Mouse (Mus musculus) limb, embryonic 13.5 days (tissue): ENCODE results near the gene Gm49353. TPM values are rescaled to one million over a fixed set of nuclear protein-coding genes. Genes with fewer than 3 reads are reported as not detected.

Experiments used
- ATAC-seq: fragments of 200-750 bp; cut with Nextera tagmentation; 2 replicates; pipeline ENCODE4 v1.8.0; 2017; ENCODE audit warnings: low read depth, moderate number of reproducible peaks, moderate TSS enrichment; ENCODE audit not compliant: low FRiP score
- H3K27ac ChIP-seq: fragments of 300-500 bp; sonication (generic); 2 replicates; pipeline ENCODE4 v1.5.1; 2015; ENCODE audit warnings: inconsistent platforms, mild to moderate bottlenecking, moderate library complexity
- H3K27me3 ChIP-seq: fragments of 300-500 bp; sonication (generic); 2 replicates; pipeline ENCODE4 v1.6.1; 2015; ENCODE audit warnings: mild to moderate bottlenecking, inconsistent platforms
- H3K36me3 ChIP-seq: fragments of 300-500 bp; sonication (generic); 2 replicates; pipeline ENCODE4 v1.6.1; 2015; ENCODE audit warnings: inconsistent platforms, mild to moderate bottlenecking, moderate library complexity
- H3K4me1 ChIP-seq: fragments of 300-500 bp; sonication (generic); 2 replicates; pipeline ENCODE4 v1.6.1; 2015; ENCODE audit warnings: inconsistent platforms
- H3K4me2 ChIP-seq: fragments of 300-500 bp; sonication (generic); replicated peaks from 2 replicates; pipeline ENCODE4 v1.6.1; 2015; ENCODE audit warnings: inconsistent platforms, mild to moderate bottlenecking, moderate library complexity
- H3K4me3 ChIP-seq: fragments of 300-500 bp; sonication (generic); 2 replicates; pipeline ENCODE4 v1.5.1; 2015; ENCODE audit warnings: moderate library complexity, mild to moderate bottlenecking, inconsistent platforms
- H3K9ac ChIP-seq: fragments of 300-500 bp; sonication (generic); 2 replicates; pipeline ENCODE4 v1.6.1; 2015; ENCODE audit warnings: mild to moderate bottlenecking, inconsistent platforms
- H3K9me3 ChIP-seq: fragments of 300-500 bp; sonication (generic); 2 replicates; pipeline ENCODE4 v1.6.1; 2016; ENCODE audit warnings: inconsistent platforms
- WGBS: fragments of 180-500 bp; shearing (Covaris S2); methylation state at CpG from one replicate; pipeline ENCODE4 v1.1.7; 2015; 5-methylcytosine and 5-hydroxymethylcytosine counted together
- polyA plus RNA-seq: library from polyadenylated mRNA; unstranded; fragments of >200 nt; fragmentation: Nextera tagmentation; extraction: Ambion mirVana; gene quantifications from 2 replicates; pipeline ENCODE4 v1.2.1, GENCODE M21; 2015

The Gm49353 gene
- polyA plus RNA-seq, 1 experiment from 2014 or later, result not detected

- peaks cover 7% of the 10 kb centered on the region for H3K4me1 ChIP-seq
Observed at GRCm38 (mm10) chr10:29206730-29207129, 8.0 kb downstream of the Gm49353 start.

GRCm38 (mm10) chr10:29208735-29209134 is 10.0 kb downstream of the Gm49353 start:
- no peak overlapping the region for H3K4me2 ChIP-seq
- H3K4me3 ChIP-seq, result no peak overlapping the region
- H3K27ac ChIP-seq, result no peak overlapping the region
- H3K9ac ChIP-seq, result no peak overlapping the region
- H3K27me3 ChIP-seq, result no peaks in the 10 kb centered on the region
- no peaks in the 10 kb centered on the region for H3K9me3 ChIP-seq
- H3K36me3 ChIP-seq, result no peaks in the 10 kb centered on the region
- ATAC-seq, result no peak
- H3K4me1 ChIP-seq, result peaks cover 9% of the 10 kb centered on the region
- WGBS, result 47% methylated on average over 3 of the region's 3 CpGs

More at GRCm38 (mm10) chr10:29206730-29207129, 8.0 kb downstream of the Gm49353 start:
- ATAC-seq, result no peak; the same call in 1 of the 2 replicates
- H3K4me3 ChIP-seq, result no peak overlapping the region
- H3K27me3 ChIP-seq, result no peaks in the 10 kb centered on the region
- H3K36me3 ChIP-seq, result no peaks in the 10 kb centered on the region
- no peak overlapping the region for H3K9ac ChIP-seq
- H3K27ac ChIP-seq, result no peak overlapping the region
- H3K9me3 ChIP-seq, result no peaks in the 10 kb centered on the region
- H3K4me2 ChIP-seq, result no peak overlapping the region

- H3K27ac ChIP-seq, result no peak within 1 kb of the TSS; the same call in 1 of the 2 replicates
- H3K27me3 ChIP-seq, result no peaks in the 10 kb centered on the region
- H3K4me1 ChIP-seq, result peaks cover 6% of the 10 kb centered on the region
- WGBS, result 6% methylated on average over 4 of the region's 4 CpGs
- no peak within 1 kb of the TSS for H3K9ac ChIP-seq
- H3K9me3 ChIP-seq, result no peaks in the 10 kb centered on the region
- ATAC-seq, result peak; percentile 92
- no peaks in the 10 kb centered on the region for H3K36me3 ChIP-seq
- H3K4me3 ChIP-seq, result no peak within 1 kb of the TSS
- peak within 1 kb of the TSS; percentile 46 for H3K4me2 ChIP-seq
Observed at GRCm38 (mm10) chr10:29211453-29211852, 12.7 kb downstream of the Gm49353 start, which contains the start of gene 9330159F19Rik. Gene 9330159F19Rik (plus strand): TSS chr10:29211606.

GRCm38 (mm10) chr10:29213534-29214100 is 14.9 kb downstream of the Gm49353 start:
- 46% methylated on average over 3 of the region's 3 CpGs for WGBS
- Histone ChIP-seq H3K9ac (no peak overlapping the region), H3K4me2 (no peak overlapping the region), H3K9me3 (no peaks in the 10 kb centered on the region), H3K27ac (no peak overlapping the region), H3K27me3 (no peaks in the 10 kb centered on the region), H3K4me3 (no peak overlapping the region), H3K36me3 (no peaks in the 10 kb centered on the region), H3K4me1 (peaks cover 6% of the 10 kb centered on the region)
- ATAC-seq, result no peak

- WGBS, result 88% methylated on average over 1 of the region's 1 CpGs
- Histone ChIP-seq H3K4me3 (no peak overlapping the region), H3K36me3 (no peaks in the 10 kb centered on the region), H3K9ac (no peak overlapping the region), H3K4me1 (no peaks in the 10 kb centered on the region), H3K9me3 (no peaks in the 10 kb centered on the region), H3K27me3 (no peaks in the 10 kb centered on the region), H3K4me2 (no peak overlapping the region), H3K27ac (no peak overlapping the region)
- no peak for ATAC-seq
Observed at GRCm38 (mm10) chr10:29216957-29217356, 18.2 kb downstream of the Gm49353 start.

GRCm38 (mm10) chr10:29217451-29217850 is 18.7 kb downstream of the Gm49353 start:
- no peak overlapping the region for H3K4me3 ChIP-seq
- H3K36me3 ChIP-seq, result no peaks in the 10 kb centered on the region
- H3K27me3 ChIP-seq, result no peaks in the 10 kb centered on the region
- no peaks in the 10 kb centered on the region for H3K4me1 ChIP-seq
- H3K27ac ChIP-seq, result no peak overlapping the region
- no peak overlapping the region for H3K9ac ChIP-seq
- no peaks in the 10 kb centered on the region for H3K9me3 ChIP-seq
- 79% methylated on average over 2 of the region's 2 CpGs for WGBS
- H3K4me2 ChIP-seq, result no peak overlapping the region
- no peak for ATAC-seq

GRCm38 (mm10) chr10:29225329-29225728 is 26.6 kb downstream of the Gm49353 start:
- no peaks in the 10 kb centered on the region for H3K4me1 ChIP-seq
- no peaks in the 10 kb centered on the region for H3K36me3 ChIP-seq
- ATAC-seq, result no peak
- WGBS, result 89% methylated on average over 4 of the region's 4 CpGs
- H3K27ac ChIP-seq, result no peak overlapping the region
- H3K27me3 ChIP-seq, result no peaks in the 10 kb centered on the region
- H3K9me3 ChIP-seq, result no peaks in the 10 kb centered on the region
- H3K9ac ChIP-seq, result no peak overlapping the region
- no peak overlapping the region for H3K4me2 ChIP-seq
- no peak overlapping the region for H3K4me3 ChIP-seq

- no peak overlapping the region for H3K4me3 ChIP-seq
- no peak overlapping the region for H3K27ac ChIP-seq
- ATAC-seq, result no peak
- WGBS, result 86% methylated on average over 2 of the region's 2 CpGs
- no peaks in the 10 kb centered on the region for H3K4me1 ChIP-seq
- H3K36me3 ChIP-seq, result no peaks in the 10 kb centered on the region
- H3K9me3 ChIP-seq, result no peaks in the 10 kb centered on the region
- no peak overlapping the region for H3K9ac ChIP-seq
- H3K27me3 ChIP-seq, result no peaks in the 10 kb centered on the region
- H3K4me2 ChIP-seq, result no peak overlapping the region
Observed at GRCm38 (mm10) chr10:29231208-29231607, 32.5 kb downstream of the Gm49353 start.

Other genes starting within 250 kb of the Gm49353 start
- gene 2310057J18Rik, start 212.7 kb upstream of the Gm49353 start, polyA plus RNA-seq, result not detected in 2 replicates
- 0.94 and 1.5 TPM in 2 replicates for gene Soga3, start 55.1 kb upstream of the Gm49353 start, polyA plus RNA-seq
- gene 9330159F19Rik, start 12.7 kb downstream of the Gm49353 start, polyA plus RNA-seq, result 0.80 and 1.0 TPM in 2 replicates
- gene Echdc1, start 114.2 kb downstream of the Gm49353 start, polyA plus RNA-seq, result 17.1 and 18.6 TPM in 2 replicates
- gene Rnf146, start 163.5 kb downstream of the Gm49353 start, polyA plus RNA-seq, result 57.9 and 60.2 TPM in 2 replicates